Mouse (Mus musculus) embryonic facial prominence, embryonic 14.5 days (tissue): ENCODE measurements around the gene Adgrv1. TPM values are rescaled to one million over a fixed set of nuclear protein-coding genes. Genes with fewer than 3 reads are reported as not detected.

Experiments used
- ATAC-seq: fragments of 200-750 bp; cut with Nextera tagmentation; 2 replicates; pipeline ENCODE4 v1.8.0; 2017; ENCODE audit warnings: low read depth, moderate number of reproducible peaks, moderate TSS enrichment
- DNase-seq: peaks from one replicate; pipeline ENCODE4 v3.0.0-alpha.2; 2015; ENCODE audit warnings: low spot score
- H3K27ac ChIP-seq: fragments of 300-500 bp; sonication (generic); replicated peaks from 2 replicates; pipeline ENCODE4 v1.5.1; 2014; ENCODE audit warnings: low read depth, mild to moderate bottlenecking, low read length, moderate library complexity
- H3K27me3 ChIP-seq: fragments of 300-500 bp; sonication (generic); replicated peaks from 2 replicates; pipeline ENCODE4 v1.6.1; 2014; ENCODE audit warnings: low read length; ENCODE audit not compliant: control insufficient read depth, insufficient read depth
- H3K36me3 ChIP-seq: fragments of 300-500 bp; sonication (generic); 2 replicates; pipeline ENCODE4 v1.6.1; 2014; ENCODE audit warnings: low read length, mixed read lengths; ENCODE audit not compliant: control insufficient read depth, insufficient read depth
- H3K4me1 ChIP-seq: fragments of 300-500 bp; sonication (generic); 2 replicates; pipeline ENCODE4 v1.6.1; 2014; ENCODE audit warnings: antibody characterized with exemption, low read length; ENCODE audit not compliant: control insufficient read depth, insufficient read depth
- H3K4me2 ChIP-seq: fragments of 300-500 bp; sonication (generic); 2 replicates; pipeline ENCODE4 v1.6.1; 2014; ENCODE audit warnings: low read depth, mild to moderate bottlenecking, low read length, moderate library complexity, mixed read lengths
- H3K4me3 ChIP-seq: fragments of 300-500 bp; sonication (generic); 2 replicates; pipeline ENCODE4 v1.5.1; 2014; ENCODE audit warnings: low read depth, mild to moderate bottlenecking, low read length
- H3K9ac ChIP-seq: fragments of 300-500 bp; sonication (generic); 2 replicates; pipeline ENCODE4 v1.6.1; 2014; ENCODE audit warnings: low read depth, mild to moderate bottlenecking, low read length, moderate library complexity, mixed read lengths
- H3K9me3 ChIP-seq: fragments of 300-500 bp; sonication (generic); 2 replicates; pipeline ENCODE4 v1.6.1; 2016; ENCODE audit warnings: low read length; ENCODE audit not compliant: control insufficient read depth
- WGBS: fragments of 180-500 bp; shearing (Covaris S2); extraction: QIAGEN DNeasy Blood & Tissue Kit; methylation state at CpG from one replicate; pipeline ENCODE4 v1.1.7; 2014; 5-methylcytosine and 5-hydroxymethylcytosine counted together
- polyA plus RNA-seq: library from polyadenylated mRNA; unstranded; fragments of >200 nt; fragmentation: Nextera tagmentation; extraction: Ambion mirVana; gene quantifications from 2 replicates; pipeline ENCODE4 v1.2.1, GENCODE M21; 2014

Gene Adgrv1
- polyA plus RNA-seq, 1 experiment from 2014 or later, result 0.61 TPM

DNA sequence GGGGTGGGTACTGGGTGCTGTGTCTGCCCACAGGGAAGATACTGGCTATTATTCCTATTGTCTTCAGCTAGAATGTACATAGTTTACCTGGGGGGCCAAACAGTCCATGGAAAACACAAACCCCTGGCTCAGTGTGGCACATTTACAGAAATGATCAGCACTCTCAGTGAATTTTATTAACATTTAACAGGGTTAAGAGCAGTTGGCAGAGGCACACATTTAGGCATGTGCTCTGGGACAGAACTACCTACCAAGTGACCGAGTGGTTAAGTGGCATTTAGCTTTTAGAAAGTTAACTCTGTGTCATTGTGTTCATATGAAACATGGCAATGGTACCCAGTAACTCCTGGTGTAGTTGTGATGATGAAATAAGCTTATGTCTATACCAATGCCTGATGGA, 304.8 kb downstream of the Adgrv1 start:
- WGBS, result 85% methylated on average over 1 of the region's 1 CpGs
- no peaks in the 10 kb centered on the region for H3K27me3 ChIP-seq
- ATAC-seq (no peak), DNase-seq (no peak)
- no peak overlapping the region for H3K9ac ChIP-seq
- no peaks in the 10 kb centered on the region for H3K4me1 ChIP-seq
- H3K4me2 ChIP-seq, result no peak overlapping the region
- no peak overlapping the region for H3K27ac ChIP-seq
- H3K9me3 ChIP-seq, result no peaks in the 10 kb centered on the region
- H3K36me3 ChIP-seq, result no peaks in the 10 kb centered on the region
- H3K4me3 ChIP-seq, result no peak overlapping the region

GRCm38 (mm10) chr13:81325606-81326215, 307.2 kb downstream of the Adgrv1 start:
- DNase-seq, result no peak
- ATAC-seq, result no peak

DNA sequence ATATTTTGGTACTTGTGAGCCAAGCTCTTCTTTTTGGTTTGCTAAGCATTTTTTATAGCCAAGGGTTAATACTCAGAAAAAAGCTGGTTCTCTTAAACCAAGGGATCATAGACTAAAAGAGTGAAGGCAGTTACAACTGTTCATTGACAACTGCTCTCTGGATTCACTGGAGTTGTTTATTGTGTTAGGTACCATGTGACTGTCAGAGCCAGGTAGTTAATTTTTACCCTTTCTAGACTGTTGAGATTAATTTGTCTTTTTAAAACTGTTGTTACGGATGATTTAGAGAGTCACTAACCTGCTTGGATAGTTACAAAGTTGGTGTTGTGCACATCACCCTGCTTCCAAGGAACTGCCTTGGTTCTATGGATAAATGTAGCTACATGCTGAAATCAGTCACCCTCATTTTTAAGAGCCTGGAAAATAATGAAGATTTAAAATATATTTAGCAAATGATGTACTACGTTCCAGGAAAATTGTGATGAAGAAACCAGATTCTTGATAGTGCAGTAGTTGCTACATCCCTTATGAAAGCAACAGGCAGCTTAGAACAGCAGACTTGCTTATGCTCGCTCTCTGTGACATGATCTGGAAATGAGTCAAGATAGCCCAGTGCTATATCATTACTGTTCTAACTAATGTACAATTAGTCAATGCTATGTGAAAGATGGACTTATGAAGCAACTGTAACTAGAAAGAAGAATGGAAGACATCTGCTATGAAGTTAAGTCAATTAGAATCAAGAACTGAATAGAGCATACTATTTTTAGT, 309.2 kb downstream of the Adgrv1 start:
- DNase-seq, result no peak
- H3K27ac ChIP-seq, result no peak overlapping the region
- H3K9me3 ChIP-seq, result no peaks in the 10 kb centered on the region
- no peak overlapping the region for H3K4me2 ChIP-seq
- no peaks in the 10 kb centered on the region for H3K36me3 ChIP-seq
- no peak overlapping the region for H3K9ac ChIP-seq
- no peak overlapping the region for H3K4me3 ChIP-seq
- H3K27me3 ChIP-seq, result no peaks in the 10 kb centered on the region
- 89% methylated on average over 3 of the region's 3 CpGs for WGBS
- H3K4me1 ChIP-seq, result no peaks in the 10 kb centered on the region
- no peak for ATAC-seq

More at GRCm38 (mm10) chr13:81325606-81326215, 307.2 kb downstream of the Adgrv1 start:
- Histone ChIP-seq H3K9me3 (no peaks in the 10 kb centered on the region), H3K36me3 (no peaks in the 10 kb centered on the region), H3K4me2 (no peak overlapping the region), H3K4me1 (no peaks in the 10 kb centered on the region), H3K4me3 (no peak overlapping the region), H3K27ac (no peak overlapping the region), H3K27me3 (no peaks in the 10 kb centered on the region), H3K9ac (no peak overlapping the region)
- 87% methylated on average over 2 of the region's 2 CpGs for WGBS

- WGBS, result 84% methylated on average over 4 of the region's 4 CpGs
- Histone ChIP-seq H3K36me3 (no peaks in the 10 kb centered on the region), H3K4me1 (peaks cover 5% of the 10 kb centered on the region), H3K4me2 (no peak overlapping the region), H3K9me3 (no peaks in the 10 kb centered on the region), H3K27ac (no peak overlapping the region), H3K9ac (no peak overlapping the region), H3K4me3 (no peak overlapping the region), H3K27me3 (no peaks in the 10 kb centered on the region)
- ATAC-seq (no peak), DNase-seq (no peak)
Measured at GRCm38 (mm10) chr13:81316581-81316980, 316.4 kb downstream of the Adgrv1 start.

DNA sequence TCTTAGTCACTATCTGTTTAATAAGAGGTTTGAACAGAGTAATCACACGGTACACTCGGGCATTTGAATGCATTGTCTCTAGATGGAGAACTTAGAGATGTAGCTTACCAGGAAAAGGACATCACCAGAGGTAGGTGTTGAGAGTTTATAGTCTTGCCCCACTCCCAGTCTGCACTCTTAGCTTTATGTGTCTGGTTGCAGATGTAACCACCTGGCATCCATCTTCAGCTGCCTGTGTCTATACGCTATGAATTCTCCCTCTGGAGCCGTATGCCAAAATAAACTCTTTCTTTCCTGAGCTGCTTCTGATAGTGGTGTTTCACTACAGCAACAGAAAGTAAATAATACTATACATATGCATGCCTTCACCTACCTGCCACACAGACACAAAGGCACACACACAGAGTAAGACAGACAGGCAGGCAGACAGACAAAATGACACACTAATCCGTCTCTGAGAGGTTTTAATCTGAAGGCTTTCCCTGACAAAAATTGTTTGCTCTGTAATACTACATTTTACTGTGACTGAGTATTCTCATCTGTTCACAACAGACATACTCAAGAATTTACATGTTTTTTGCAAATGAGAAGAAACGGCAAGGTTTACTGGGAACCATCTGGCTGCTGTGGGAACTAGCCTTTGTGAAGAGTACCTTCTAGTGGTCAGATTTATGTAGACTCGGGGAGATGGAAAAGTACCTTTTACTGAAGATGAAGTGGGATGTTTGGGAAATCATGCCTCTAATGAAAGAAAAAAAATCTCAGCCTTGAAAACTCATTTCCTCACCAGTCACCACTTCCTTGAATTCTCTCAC, 318.4 kb downstream of the Adgrv1 start:
- DNase-seq, result peak; percentile 74
- no peak overlapping the region; the same call in 1 of the 2 replicates for H3K27ac ChIP-seq
- no peak overlapping the region for H3K9ac ChIP-seq
- no peaks in the 10 kb centered on the region for H3K9me3 ChIP-seq
- WGBS, result 47% methylated on average over 7 of the region's 7 CpGs
- H3K4me1 ChIP-seq, result peaks cover 5% of the 10 kb centered on the region
- no peak overlapping the region for H3K4me3 ChIP-seq
- peak; percentile 76; the same call in 1 of the 2 replicates for ATAC-seq
- no peaks in the 10 kb centered on the region for H3K27me3 ChIP-seq
- H3K4me2 ChIP-seq, result no peak overlapping the region
- no peaks in the 10 kb centered on the region for H3K36me3 ChIP-seq

DNA sequence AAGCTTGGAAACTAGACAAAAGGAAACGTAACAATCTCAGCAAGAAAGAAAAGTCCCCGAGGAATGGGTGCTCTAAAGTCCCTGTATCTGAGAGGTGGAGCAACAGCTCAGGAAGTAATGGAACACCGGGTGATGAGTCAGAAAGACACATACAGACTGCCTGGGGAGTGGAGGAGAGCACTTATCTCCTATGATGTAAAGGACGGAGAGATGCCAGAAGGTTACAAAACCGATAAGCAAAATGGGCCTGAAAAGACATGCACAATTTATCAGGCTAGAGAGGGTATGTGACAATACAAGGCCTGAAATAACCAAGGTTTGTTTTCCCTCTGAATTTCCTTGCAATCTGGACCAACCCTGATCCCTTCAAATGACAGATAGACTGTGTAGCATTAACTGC, 320.8 kb downstream of the Adgrv1 start:
- H3K9me3 ChIP-seq, result no peaks in the 10 kb centered on the region
- no peaks in the 10 kb centered on the region for H3K27me3 ChIP-seq
- peak; percentile 10 for DNase-seq
- H3K4me1 ChIP-seq, result peaks cover 5% of the 10 kb centered on the region
- no peak overlapping the region for H3K27ac ChIP-seq
- no peaks in the 10 kb centered on the region for H3K36me3 ChIP-seq
- no peak for ATAC-seq
- H3K4me3 ChIP-seq, result no peak overlapping the region
- H3K9ac ChIP-seq, result no peak overlapping the region
- H3K4me2 ChIP-seq, result no peak overlapping the region
- WGBS, result 70% methylated on average over 5 of the region's 5 CpGs

GRCm38 (mm10) chr13:81300851-81301250, 332.1 kb downstream of the Adgrv1 start:
- no peaks in the 10 kb centered on the region for H3K36me3 ChIP-seq
- H3K9me3 ChIP-seq, result no peaks in the 10 kb centered on the region
- H3K4me1 ChIP-seq, result no peaks in the 10 kb centered on the region
- no peak overlapping the region for H3K4me3 ChIP-seq
- no peak for DNase-seq
- no peak overlapping the region for H3K9ac ChIP-seq
- H3K27ac ChIP-seq, result no peak overlapping the region
- no peak for ATAC-seq
- 88% methylated on average over 1 of the region's 1 CpGs for WGBS
- no peak overlapping the region for H3K4me2 ChIP-seq
- H3K27me3 ChIP-seq, result no peaks in the 10 kb centered on the region

DNA sequence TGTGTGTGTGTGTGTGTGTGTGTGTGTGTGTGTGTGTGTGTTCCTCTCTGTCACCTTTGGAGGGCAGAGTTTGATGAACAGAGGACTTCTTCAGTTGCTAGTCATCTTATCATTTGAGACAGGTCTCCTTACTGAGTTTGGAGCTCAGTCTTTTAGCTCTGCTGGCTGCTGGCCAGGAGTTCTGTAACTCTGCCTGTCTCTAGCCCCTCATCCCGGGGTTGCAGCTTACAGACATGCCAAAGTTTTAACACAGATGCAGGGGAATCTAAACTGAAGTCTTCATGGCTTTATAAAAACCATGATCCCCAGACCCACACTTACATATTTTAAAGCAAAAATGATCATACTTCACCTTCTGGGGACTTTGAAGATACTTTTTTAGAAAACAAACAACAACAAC, 338.8 kb downstream of the Adgrv1 start:
- no peak for ATAC-seq
- H3K4me3 ChIP-seq, result no peak overlapping the region
- H3K27me3 ChIP-seq, result no peaks in the 10 kb centered on the region
- no peaks in the 10 kb centered on the region for H3K9me3 ChIP-seq
- H3K9ac ChIP-seq, result no peak overlapping the region
- no peaks in the 10 kb centered on the region for H3K4me1 ChIP-seq
- no peak overlapping the region for H3K4me2 ChIP-seq
- peak; percentile 68 for DNase-seq
- H3K27ac ChIP-seq, result no peak overlapping the region
- 29% methylated on average over 1 of the region's 1 CpGs for WGBS
- H3K36me3 ChIP-seq, result no peaks in the 10 kb centered on the region
